Mouse (Mus musculus) T-helper 2 cell (primary cell): ENCODE data around the gene Krtap28-10.

Experiments used
- in situ Hi-C: fragments of 300-600 bp; cut with MboI, MseI; formaldehyde crosslinking; loops from one replicate; pipeline ENCODE4 v1.15.1; 2025; ENCODE audit warnings: high pct_unique_total_duplicates

Krtap28-10 gene

GRCm38 (mm10) chr1:83042380-83042779, at the start of gene Krtap28-10:
Gene Krtap28-10 (minus strand): TSS chr1:83042480.
- in situ Hi-C loops, result no loop called here

DNA sequence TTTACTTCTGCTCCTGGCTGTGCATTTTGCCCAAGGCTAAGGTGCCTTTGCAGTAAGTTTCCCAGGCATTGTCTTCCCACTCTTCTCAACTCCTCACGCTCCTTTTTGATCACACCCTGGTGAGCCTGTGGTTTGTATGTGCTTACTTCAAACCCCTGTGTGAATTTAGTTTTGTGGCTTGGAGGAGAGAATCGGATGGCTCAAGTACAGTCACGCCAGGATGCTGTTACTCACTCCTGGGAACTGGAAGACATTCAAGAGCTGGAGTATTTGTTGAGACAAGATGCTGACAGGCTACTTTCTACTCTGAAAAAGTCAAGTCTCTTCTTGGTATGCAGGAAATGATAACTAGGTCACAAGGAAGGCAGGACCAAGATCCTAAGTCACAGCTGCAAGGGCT, 49.0 kb upstream of the Krtap28-10 start:
- in situ Hi-C loops, result no loop called here

- in situ Hi-C loops, result no loop called here
Measured at GRCm38 (mm10) chr1:83084790-83085189, 42.5 kb upstream of the Krtap28-10 start.

DNA sequence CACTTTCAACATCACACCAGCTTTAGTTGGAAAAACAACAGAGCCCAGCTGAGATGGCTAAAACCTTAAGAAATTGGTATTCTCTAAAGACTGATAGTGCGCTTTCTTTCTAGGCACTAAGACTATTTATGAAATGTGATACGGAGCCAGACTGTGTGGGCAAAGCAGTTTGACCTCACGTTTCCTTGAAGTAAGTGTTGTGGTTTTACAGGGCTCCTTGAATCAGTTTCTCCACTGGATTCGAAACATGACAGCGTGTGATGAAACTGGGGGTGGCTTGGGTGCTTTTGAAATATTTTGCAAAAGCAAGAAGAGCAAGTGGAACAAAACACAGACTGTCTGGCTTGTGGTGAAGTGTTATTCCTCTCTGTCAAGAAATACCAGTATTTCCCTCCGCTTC, 34.7 kb upstream of the Krtap28-10 start:
- in situ Hi-C loops, result no loop called here

- in situ Hi-C loops, result no loop called here
Measured at GRCm38 (mm10) chr1:83076190-83076917, 34.1 kb upstream of the Krtap28-10 start.

DNA sequence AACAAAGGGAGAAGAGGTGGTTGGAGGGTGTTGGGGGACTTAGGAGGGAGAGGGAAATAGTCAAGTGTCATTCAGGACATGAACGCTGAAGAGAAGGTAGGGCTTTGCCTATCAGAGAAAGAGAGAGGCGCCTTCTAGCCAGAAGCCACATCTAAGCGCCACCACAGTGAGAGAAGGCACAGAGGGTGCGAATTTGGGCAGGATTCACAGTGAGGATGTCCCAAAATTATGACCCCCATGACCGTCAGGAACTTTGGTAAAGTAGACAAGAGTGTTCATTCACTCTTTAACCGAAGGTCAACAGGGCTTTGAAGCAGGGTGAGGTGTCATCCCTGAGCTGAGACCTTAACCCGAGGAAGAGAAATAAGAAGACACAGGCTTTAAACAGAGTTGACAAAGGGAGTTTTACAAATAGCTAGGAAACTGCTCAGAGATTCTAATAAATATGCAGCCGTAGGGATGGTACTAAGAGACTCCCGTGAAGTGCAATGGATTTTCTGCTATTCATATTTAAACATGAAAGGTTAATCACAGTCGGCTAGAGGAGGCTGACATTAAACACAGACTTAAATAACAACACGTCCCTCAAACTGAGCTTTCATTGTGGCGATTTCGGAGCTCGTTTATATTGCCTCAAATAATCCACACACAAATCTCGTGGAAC, 33.4 kb upstream of the Krtap28-10 start:
- in situ Hi-C loops, result no loop called here

GRCm38 (mm10) chr1:83067205-83067604, 24.9 kb upstream of the Krtap28-10 start:
- in situ Hi-C loops, result loop anchor here (25.0 kb wide), 1 partner anchor 645 kb away; no protein-coding TSS in a partner anchor

DNA sequence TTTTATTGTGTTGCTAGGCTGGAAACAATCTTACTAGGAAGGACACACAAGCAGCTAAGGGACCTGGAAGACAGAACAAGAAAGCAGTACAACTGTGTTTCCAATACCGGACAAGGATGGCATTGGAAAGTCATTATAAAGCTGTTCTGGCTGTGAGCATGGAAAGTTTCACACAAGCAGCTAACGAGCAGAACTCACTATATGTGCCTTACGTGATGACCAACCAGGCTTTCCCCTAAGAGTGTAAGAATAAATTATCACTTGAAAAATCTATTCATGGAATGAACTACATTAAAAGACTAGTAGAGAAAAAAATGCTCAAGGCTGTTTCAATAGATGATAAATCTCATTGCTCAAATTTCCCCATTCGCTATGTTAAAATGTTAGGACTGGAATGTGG, 24.3 kb upstream of the Krtap28-10 start:
- in situ Hi-C loops, result loop anchor here (25.0 kb wide), 1 partner anchor 646 kb away; no protein-coding TSS in a partner anchor

- in situ Hi-C loops, result loop anchor here (25.0 kb wide), 1 partner anchor 647 kb away; no protein-coding TSS in a partner anchor
Measured at GRCm38 (mm10) chr1:83064851-83065250, 22.6 kb upstream of the Krtap28-10 start.

GRCm38 (mm10) chr1:83060643-83061042, 18.4 kb upstream of the Krtap28-10 start, which contains the start of gene Krtap28-13:
Gene Krtap28-13 (plus strand): TSS chr1:83060930.
- in situ Hi-C loops, result loop anchor here (25.0 kb wide), 1 partner anchor 652 kb away; no protein-coding TSS in a partner anchor

- in situ Hi-C loops, result loop anchor here (25.0 kb wide), 1 partner anchor 653 kb away; no protein-coding TSS in a partner anchor
Measured at GRCm38 (mm10) chr1:83059278-83059677, 17.0 kb upstream of the Krtap28-10 start, which contains the start of gene A030005K14Rik. Gene A030005K14Rik (minus strand): TSS chr1:83059378.

- in situ Hi-C loops, result loop anchor here (25.0 kb wide), 1 partner anchor 654 kb away; no protein-coding TSS in a partner anchor
Measured at GRCm38 (mm10) chr1:83058481-83058880, 16.2 kb upstream of the Krtap28-10 start.

GRCm38 (mm10) chr1:83044882-83045427, 2.7 kb upstream of the Krtap28-10 start, which contains the start of gene Gm47969:
Gene Gm47969 (plus strand): TSS chr1:83044932.
- in situ Hi-C loops, result no loop called here

- in situ Hi-C loops, result no loop called here
Measured at GRCm38 (mm10) chr1:83039080-83039479, 3.2 kb downstream of the Krtap28-10 start.

- in situ Hi-C loops, result no loop called here
Measured at GRCm38 (mm10) chr1:83038109-83038672, 4.1 kb downstream of the Krtap28-10 start, which contains the start of gene Slc19a3. Gene Slc19a3 (minus strand): TSS chr1:83038448.

DNA sequence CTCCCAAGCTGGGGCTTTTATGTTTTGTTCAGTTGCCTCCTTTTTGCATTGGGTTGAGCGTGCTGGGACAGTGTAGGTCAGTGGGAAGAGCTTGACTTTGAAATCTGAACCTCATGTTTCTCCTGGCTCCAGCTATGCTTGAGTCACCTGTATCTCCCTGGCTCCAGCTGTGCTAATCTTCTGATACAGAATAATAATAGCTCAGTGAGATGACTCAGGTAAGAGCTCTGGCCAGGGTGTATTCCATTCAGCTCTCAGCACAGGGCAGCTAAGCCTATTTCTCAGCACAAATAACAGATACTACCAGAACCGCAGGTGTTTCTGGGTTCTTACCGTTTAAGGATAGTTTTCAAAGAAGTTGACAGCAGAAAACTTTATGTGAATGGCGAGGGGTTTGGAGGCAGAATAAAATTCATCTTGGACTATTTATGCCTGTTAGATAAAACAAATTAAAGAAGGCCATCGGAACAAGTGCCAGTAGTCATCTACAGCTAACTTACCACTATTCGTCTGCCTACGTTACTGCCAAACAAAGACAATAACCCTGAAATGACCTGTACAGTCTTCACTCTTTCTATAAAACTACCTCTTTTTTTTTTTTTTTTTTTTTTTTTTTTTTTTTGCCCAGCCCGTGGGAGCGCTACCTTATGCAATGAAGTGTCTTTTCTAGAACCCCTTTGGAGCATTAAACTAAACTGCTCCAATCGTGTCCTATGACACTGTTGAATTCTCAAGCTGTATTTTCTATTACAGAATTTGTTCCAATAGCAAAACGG, 5.2 kb downstream of the Krtap28-10 start:
- in situ Hi-C loops, result no loop called here

GRCm38 (mm10) chr1:83034509-83034908, 7.8 kb downstream of the Krtap28-10 start:
- in situ Hi-C loops, result no loop called here

GRCm38 (mm10) chr1:83032508-83032907, 9.8 kb downstream of the Krtap28-10 start:
- in situ Hi-C loops, result no loop called here

GRCm38 (mm10) chr1:83031950-83032349, 10.3 kb downstream of the Krtap28-10 start:
- in situ Hi-C loops, result no loop called here

- in situ Hi-C loops, result no loop called here
Measured at GRCm38 (mm10) chr1:83016556-83016955, 25.7 kb downstream of the Krtap28-10 start.

DNA sequence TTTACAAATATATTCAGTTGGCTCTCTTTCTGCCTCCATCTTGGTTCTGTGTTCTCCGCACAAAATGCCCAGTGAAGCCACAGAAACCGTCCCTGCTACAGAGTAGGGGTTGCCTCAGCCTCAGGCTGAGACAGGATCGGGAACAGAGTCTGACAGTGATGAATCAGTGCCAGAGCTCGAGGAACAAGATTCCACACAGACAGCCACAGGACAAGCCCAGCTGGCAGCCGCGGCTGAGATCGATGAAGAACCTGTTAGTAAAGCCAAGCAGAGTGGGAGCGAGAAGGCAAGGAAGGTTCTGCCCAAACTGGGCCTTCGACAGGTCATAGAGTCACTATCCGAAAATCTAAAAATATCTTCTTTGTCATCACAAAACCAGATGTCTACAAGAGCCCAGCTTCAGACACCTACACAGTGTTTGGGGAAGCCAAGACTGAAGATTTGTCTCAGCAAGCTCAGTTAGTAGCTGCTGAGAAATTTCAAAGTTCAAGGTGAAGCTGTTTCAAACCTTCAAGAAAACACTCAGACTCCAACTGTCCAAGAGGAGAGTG, 26.9 kb downstream of the Krtap28-10 start:
- in situ Hi-C loops, result no loop called here
